Mouse (Mus musculus): Measurements from ENCODE around the gene Slc6a11.

DNA sequence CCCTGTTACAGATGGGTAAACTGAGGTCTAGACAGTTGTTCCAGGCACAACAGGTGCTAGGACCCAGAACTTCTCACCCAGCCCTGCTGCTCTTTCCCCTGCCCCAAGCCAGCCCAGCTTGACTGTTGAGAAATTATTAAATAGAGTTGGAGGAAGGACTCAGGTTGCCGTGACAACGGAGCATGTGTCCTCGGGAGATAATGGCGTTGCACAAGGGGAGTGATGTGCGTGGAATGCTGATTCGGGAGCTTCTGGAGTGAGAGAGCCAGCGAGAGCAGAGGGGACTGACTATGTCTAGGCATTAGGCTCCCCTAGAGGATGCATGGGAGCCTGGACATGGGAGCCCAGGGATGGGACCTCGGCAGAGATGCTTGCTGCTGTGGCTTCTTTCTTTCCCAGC lies 159.1 kb downstream of the Slc6a11 start:
- no peak for TF ChIP-seq CTCF (IDR thresholded peaks at IDR 0.05)
- no peak for TF ChIP-seq POLR2A (IDR thresholded peaks at IDR 0.05; ENCODE audit: insufficient read depth, low read depth, low read length)
- no peak for TF ChIP-seq EP300 (IDR thresholded peaks at IDR 0.05; ENCODE audit: insufficient read depth, low read depth, low read length)
